ENCODE assay signal across 25 mouse cellular contexts in genomic region chrX:101907301-101907700, GRCm38 (mm10).
"Had no signal": no experiment of that assay in that cellular context is flagged by ENCODE, and none has a peak within 500 bp of the region (broad histone marks: within the 10 kb centered on the region; RNA-seq: fewer than 3 reads in every experiment).

No protein-coding gene starts in this region.

- DNase-seq: gastrocnemius, postnatal 14 days; gastrocnemius, postnatal 36 days; heart, adult 18-20 months; heart, postnatal 10 days; heart, postnatal 4 days; kidney, adult 18-20 months; kidney, adult 8-10 months; kidney, postnatal 10 days; kidney, postnatal 25 days; kidney, postnatal 4 days; layer of hippocampus, postnatal 36 days; left cerebral cortex, postnatal 4 days had no signal

- H3K4me1 ChIP-seq: hindbrain, embryonic 12.5 days; intestine, embryonic 15.5 days; limb, embryonic 13.5 days; limb, embryonic 15.5 days; liver, embryonic 12.5 days had no signal

- H3K27ac ChIP-seq: heart, embryonic 10.5 days; hindbrain, embryonic 10.5 days; hindbrain, embryonic 12.5 days; hindbrain, embryonic 14.5 days; intestine, embryonic 15.5 days; layer of hippocampus, adult 2 months; limb, embryonic 13.5 days; limb, embryonic 15.5 days; liver, embryonic 12.5 days had no signal

- H3K4me2 ChIP-seq: hindbrain, embryonic 12.5 days; hindbrain, embryonic 14.5 days; intestine, embryonic 15.5 days; limb, embryonic 13.5 days; limb, embryonic 15.5 days; liver, embryonic 12.5 days had no signal

- H3K27me3 ChIP-seq: intestine, embryonic 15.5 days had no signal

- H3K4me3 ChIP-seq: heart, embryonic 12.5 days; hindbrain, embryonic 10.5 days; hindbrain, embryonic 12.5 days; intestine, embryonic 15.5 days; layer of hippocampus, adult 2 months; limb, embryonic 13.5 days; limb, embryonic 15.5 days; liver, embryonic 12.5 days had no signal

- H3K36me3 ChIP-seq: heart, embryonic 10.5 days; heart, embryonic 12.5 days; hindbrain, embryonic 10.5 days; hindbrain, embryonic 12.5 days; intestine, embryonic 15.5 days; limb, embryonic 13.5 days; limb, embryonic 15.5 days; liver, embryonic 12.5 days had no signal

- H3K9ac ChIP-seq: heart, embryonic 12.5 days; hindbrain, embryonic 12.5 days; hindbrain, embryonic 14.5 days; intestine, embryonic 15.5 days; limb, embryonic 13.5 days; limb, embryonic 15.5 days; liver, embryonic 12.5 days had no signal

- ATAC-seq: hindbrain, embryonic 16.5 days; inflammation-experienced regulatory T-cells, adult 6 months; intestine, embryonic 15.5 days; intestine, postnatal 0 days; liver, embryonic 12.5 days had no signal

- H3K9me3 ChIP-seq: heart, embryonic 10.5 days; heart, embryonic 12.5 days; hindbrain, embryonic 10.5 days; hindbrain, embryonic 12.5 days; intestine, embryonic 15.5 days; limb, embryonic 13.5 days; limb, embryonic 15.5 days; liver, embryonic 12.5 days had no signal
